Mouse (Mus musculus) megakaryocyte-erythroid progenitor cell, adult 5-6 weeks (primary cell): ENCODE results near the gene Ipo5. TPM values are rescaled to one million over a fixed set of nuclear protein-coding genes. Genes with fewer than 3 reads are reported as not detected.

Experiments
- ATAC-seq: replicated peaks from 2 replicates; pipeline ENCODE4 v1.8.0; 2016; ENCODE audit warnings: mild to moderate bottlenecking, inconsistent platforms; ENCODE audit not compliant: severe bottlenecking, poor library complexity, low FRiP score, low TSS enrichment
- total RNA-seq, 2 experiments: library from RNA; stranded (forward) in 1 of 2; stranded (reverse) in 1 of 2; fragments of 200-1000, 215-1000 nt in 1 of 2; fragments of >200 nt in 1 of 2; fragmentation: Nextera tagmentation in 1 of 2; gene quantifications; 2 replicates each; pipeline ENCODE4 v1.2.3; 2014 to 2017

Gene Ipo5
- total RNA-seq, 2 experiments from 2014 or later, result 130 to 242 TPM

DNA sequence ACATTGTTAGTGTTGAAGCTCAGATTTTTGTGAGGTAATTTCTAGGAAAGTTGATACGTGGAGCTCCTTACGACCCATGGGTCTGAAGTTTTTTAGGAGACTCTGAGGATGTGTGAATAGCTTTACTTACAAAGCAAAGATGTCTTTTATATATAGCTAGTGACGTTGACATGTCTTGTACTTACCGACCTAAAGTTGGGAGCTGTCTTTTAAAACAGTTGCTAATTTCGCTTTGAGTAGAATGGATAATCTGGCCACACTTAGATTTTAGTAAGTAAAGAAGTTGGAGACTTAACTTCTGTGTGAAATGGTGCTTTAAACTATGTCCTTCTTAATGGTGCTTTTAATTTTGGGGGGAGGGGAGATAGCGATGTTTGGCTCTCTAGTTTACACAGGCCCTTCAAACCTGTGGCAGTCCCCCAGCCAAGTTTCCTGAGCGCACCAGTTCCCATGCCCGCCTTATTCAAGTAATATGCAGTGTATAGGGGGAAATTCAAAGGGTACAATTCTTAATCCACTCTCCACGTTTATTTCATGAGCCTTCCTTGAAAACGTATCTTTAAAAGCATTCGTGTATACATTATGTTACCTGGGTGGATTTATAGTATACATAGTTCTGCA lies 1.2 kb downstream of the Ipo5 start:
- no peak for ATAC-seq

DNA sequence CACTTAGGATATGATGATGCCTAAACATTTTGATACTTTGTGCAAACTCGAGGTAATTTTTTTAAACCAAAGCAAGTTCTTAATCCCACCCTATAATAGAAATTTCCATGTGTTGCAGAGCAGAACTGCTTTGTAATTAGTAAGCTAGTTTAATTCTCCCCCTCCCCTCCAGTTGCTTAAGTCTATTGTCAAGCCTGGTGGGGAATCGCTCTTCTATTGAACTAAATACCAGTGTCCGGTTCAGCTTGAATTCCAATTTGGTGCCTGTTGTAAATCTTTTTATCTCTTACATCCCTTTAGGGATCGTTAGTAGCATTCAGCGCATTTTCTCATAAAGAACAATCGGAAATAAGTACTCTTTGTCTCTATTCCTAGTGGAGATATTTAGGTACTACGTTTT lies 1.9 kb downstream of the Ipo5 start:
- no peak for ATAC-seq

DNA sequence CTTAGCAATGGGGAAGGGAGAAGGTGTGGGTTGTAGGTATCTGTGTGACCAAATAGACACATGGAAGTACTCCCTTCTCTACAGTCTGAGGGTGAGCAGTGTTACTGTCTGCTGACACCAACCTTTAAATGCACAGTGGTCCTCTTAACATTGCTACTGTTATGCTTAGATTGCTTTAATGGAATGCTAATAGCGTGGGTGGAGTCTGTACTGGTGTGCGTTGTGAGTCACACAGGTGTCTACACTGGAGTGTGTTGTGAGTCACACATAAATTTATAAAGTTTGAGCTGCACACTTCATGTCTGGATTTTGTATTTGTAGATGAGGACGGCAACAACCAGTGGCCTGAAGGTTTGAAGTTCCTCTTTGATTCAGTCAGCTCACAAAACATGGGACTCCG lies 10.8 kb downstream of the Ipo5 start:
- no peak for ATAC-seq

DNA sequence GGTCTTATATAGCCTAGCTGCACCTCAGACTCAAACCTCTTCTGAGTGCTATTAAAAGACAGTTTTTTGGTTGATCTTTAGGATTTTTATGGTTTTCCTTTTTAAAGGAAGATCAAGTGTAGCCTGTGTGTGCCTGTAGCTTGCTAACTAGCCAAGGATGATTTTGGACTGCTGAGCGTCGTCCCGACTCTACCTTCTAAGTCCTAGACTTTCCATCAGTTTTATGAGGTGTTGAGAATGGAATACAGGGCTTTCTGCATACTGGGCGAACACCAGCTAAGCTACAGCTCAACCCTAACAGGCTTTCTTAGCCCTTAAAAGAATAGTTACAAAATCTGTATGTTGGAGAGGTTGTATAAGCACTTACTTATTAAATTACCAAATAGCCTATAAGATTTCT lies 13.0 kb downstream of the Ipo5 start:
- no peak for ATAC-seq

DNA sequence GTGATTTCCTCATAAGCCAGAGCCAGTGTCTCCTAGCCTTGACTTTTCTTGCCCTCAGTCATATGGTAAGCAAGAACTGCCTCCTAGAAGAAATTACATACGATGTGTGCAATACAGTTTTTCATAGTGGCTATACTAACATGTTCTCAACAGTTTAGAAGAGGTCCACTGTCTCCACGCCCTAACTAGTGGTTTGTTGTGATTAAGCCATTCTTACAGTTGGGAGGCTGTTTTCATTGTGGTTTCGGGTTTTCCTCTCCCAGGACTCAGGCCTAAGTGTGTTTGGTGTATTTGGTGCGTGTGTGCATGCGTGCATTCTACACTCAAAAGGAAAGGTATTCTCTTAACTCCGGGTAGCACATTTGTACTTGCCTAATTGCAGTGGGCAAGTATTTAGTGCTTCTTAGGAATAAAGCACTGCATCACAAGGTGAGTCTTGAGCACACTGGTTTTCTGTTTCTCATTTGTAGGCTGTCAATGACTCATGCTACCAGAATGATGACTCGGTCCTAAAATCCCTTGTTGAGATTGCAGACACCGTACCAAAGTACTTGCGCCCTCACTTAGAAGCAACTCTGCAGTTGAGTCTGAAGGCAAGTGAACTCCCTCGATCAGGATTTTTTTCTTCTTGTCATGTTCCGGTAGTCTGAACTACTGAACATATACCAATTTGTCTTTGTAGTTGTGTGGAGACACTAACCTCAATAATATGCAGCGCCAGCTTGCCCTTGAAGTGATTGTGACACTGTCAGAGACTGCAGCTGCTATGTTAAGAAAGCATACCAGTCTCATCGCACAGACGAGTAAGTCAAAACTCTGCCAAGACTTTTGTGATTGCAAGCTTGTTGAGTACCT lies 14.9 kb downstream of the Ipo5 start:
- no peak for ATAC-seq

DNA sequence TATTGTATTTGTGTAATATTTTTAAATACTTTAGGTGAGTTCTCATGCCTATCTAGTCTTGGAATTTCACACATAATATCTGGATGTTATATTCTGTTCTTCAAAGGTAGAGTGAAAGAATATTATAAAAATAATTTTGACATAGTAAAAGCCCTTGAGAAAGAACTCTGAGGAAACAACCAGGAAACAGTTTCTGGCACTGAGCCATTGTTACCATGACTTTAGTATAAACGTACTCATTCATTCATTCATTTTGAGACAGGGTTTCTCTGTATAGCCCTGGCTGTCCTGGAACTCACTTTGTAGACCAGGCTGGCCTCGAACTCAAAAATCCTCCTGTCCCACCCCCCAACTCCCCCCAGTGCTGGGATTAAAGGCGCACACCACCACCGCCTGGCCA lies 20.2 kb downstream of the Ipo5 start:
- no peak for ATAC-seq

DNA sequence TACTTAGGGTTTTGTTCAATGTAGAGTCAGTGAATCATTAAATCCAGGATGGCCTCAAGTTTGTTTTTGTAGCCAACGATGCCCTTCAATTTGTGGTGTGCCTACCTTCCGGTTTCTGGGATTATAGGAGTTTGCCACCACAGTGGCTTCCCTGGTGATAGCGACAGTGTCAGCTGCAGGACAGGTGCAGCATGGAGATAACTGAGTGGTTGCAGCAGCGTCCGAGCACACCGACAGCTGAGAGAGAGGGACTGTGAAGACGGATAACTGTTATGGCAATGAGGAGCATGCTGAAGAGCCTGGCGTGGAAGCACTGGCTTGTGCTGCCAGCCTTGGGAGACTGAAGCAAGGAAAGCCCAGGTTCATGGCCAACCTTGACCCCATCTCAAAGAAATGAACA lies 22.6 kb downstream of the Ipo5 start:
- ATAC-seq, result peak; percentile 52; the same call in 1 of the 2 replicates

DNA sequence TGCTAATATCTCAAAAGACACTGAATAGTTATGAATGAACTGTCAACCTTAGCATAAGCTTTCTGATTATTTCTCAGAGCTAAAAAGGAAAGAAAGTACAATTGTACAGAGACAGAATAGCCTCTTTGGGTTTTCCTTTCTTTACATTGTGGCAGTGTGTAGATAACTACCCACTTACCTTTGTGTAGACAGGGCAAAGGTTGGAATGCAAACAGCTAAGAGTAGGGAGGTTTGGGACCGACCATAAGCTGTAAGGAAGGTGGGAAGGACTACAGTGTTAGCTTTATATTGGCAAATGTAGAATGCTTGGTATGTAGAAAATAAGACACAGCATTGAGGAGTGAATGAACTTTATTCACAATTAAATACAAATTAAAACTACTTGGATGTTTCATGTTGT lies 26.1 kb downstream of the Ipo5 start:
- no peak for ATAC-seq

DNA sequence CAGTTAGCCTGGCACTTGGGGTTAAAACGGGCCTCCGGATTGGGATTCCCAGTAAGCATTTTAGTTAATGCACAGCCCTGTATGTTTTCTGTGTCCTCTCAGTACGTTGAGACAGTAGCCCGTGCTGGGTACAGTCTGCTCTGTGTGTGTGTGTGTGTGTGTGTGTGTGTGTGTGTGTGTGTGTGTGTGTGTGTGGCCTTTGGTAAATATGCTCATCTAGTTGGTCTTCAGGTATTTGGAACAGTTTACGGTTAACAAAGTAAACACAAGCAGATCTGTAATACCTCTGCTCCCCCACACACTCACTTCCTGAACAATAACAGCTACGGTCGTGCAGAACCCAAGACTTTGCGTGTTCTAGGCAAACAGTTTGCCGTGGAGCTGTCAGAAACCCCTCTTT lies 31.8 kb downstream of the Ipo5 start:
- no peak for ATAC-seq

DNA sequence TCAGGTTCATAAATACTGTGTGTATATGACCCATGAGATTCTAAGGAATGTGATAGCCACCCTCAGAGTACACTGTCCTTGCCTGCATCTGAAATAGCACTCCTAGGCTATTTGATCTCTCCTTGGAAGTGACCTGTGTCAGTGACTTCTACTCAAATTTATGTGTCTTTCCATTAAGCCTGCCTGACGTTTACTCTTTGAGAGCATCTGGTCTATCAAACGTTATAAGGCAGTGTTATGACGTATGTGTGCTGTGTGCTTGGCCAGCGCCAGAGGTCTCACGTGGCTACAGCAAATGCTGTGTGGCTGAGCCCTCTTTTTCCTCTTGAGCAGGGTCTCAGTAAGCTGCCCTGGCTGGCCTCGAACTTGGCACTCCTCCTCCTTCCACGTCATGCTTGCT lies 34.1 kb downstream of the Ipo5 start:
- no peak for ATAC-seq

DNA sequence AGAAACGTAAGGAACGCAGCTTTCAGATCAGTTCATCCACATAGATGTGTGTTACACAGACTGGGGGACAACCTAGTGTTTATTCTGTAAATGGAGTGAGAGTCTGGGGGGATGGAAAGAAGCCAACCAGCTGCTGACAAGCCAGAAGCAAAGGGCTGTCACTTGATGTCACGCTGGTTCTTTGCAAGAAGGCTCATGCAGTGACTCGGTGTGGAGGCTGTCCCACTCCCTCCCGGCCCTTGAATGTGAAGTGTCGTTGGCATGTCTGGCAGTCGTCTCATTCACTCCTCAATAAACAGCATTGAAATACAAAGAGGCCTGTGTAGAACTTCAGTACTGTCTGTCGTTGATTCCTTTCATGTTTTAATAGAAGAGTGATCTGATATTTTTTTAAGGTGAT lies 36.1 kb downstream of the Ipo5 start:
- no peak for ATAC-seq

DNA sequence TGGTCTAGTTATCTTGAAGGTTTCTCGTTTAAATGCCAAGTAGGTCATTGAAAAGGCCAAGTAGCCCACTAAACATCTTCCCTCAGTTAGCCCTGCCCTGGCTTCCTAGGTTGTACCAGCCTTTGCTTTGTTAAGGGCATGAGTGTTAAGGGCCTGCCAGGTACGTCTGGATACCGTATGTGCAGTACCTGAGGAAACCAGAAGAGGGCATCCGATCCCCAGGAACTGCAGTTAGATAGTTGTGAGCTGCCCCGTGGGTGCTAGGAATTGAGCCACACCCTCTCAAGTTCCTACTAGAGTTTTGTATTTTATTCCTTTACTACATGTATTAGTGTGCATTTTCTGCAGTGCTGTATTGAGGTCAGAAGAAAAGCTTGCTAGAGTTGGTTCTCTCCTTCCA lies 38.0 kb downstream of the Ipo5 start:
- ATAC-seq, result peak; percentile 51

DNA sequence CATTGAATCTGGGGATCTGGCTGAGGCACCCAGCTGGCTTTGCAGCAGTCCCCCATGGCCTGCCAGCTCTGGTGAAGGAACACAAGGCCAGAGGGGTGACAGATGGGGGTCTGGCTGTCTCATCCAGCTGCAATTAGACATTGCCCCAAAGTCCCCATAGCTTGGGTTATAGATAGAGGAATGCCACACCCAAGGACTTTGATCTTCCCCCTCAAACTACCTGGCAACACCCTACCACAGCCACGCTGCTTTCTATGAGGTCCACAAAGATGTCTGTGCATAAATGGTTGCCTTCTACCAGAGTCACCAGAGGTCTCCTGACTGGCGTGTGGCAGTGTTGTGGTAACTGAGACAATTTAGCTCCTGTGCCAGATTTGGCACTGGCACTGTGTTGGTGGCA lies 39.0 kb downstream of the Ipo5 start:
- peak; percentile 26; the same call in 1 of the 2 replicates for ATAC-seq

DNA sequence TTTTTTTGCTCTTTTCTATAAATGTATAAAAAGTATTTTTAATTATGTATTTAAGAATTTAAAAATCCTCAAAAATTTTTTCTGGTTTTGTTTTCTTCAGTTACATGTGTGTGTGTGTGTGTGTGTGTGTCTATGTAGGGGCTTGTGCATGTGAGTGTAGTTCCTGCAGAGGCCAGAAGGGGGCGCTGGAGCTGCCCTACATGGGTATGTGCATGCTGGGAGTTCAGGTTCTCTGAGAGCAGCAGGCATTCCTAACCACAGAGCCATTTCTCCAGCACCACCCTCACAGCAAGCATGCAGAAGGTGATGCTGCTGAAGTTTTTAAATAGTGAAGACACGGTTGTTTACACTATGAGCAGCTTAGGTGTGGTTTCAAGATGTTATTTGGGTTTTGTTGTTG lies 41.4 kb downstream of the Ipo5 start:
- no peak for ATAC-seq

DNA sequence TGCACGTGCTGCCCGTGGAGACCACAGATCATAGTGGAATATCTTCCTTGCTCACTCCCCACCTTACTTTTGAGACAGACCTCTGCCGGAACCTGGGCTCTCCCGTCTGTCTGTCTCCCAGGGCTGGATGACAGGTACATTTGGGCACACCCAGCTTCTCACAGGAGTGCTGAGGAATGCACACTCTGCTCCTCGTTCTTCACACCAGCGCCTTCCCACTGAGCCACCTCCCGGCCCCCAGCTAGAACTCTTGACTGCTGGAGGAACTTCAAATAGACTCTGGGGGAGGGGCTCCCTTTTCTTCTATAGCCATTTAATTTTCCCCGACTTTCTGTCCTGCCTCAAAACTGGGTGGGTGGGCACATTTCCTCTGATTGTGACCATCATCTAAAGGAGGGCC lies 49.5 kb downstream of the Ipo5 start:
- ATAC-seq, result no peak

DNA sequence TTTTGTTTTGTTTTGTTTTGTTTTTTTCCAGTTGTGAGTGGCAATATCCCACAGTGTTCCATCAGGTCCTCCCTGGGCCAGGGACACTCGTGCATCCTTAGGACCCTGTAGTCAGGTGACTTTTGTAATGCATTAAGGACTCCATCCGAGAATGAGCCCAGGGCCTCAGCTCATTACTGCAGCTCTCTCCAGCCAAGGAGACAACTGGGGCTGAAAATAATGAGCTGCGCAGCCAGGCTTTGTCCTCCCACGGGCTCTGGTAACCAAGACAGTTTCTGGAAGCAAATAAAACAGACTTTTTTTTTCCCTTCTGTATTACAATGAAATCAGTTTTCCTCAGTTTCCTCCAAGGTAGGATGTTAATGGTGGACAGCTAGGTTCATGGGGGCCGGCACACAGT lies 50.0 kb downstream of the Ipo5 start:
- no peak for ATAC-seq

DNA sequence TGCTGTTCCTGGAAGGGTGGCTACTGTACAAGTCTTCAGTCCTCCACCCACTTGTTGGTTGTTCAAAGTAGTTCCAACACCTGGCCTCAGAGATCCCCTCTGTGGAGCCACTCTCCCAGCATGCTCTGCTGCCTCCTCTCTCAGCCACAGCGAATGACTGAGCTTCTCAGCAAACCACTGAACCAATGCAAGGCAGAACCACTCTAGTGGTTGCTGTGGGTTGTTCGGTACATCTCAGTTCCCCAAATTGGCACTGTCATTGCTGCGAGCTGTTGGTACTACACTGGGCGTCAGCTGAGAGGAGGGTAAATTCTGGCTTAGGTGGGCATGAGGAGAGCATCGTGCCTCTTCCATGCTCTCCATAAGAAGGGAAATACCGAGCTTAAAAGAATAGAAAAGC lies 56.0 kb downstream of the Ipo5 start:
- ATAC-seq, result 0 out of 2 replicates have a peak, but pooled peaks have one; percentile 18

DNA sequence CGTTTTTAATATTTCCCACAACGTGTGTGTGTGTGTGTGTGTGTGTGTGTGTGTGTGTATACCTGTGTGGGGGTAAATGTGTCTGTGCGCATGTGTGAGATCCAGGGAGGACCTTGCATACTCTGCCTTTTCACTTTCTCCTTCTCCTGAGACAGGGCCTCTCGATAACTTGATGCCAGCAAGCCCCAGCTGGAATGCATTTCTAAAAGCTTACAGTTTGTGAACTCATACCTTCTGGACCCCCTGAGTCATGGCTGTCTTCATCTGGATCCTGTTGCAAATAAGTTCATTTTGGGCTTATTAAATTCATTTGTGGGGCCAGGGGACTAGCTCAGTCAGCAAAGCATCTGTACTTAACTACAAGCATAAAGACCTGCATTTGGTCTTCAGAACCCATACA lies 57.7 kb downstream of the Ipo5 start:
- no peak for ATAC-seq

DNA sequence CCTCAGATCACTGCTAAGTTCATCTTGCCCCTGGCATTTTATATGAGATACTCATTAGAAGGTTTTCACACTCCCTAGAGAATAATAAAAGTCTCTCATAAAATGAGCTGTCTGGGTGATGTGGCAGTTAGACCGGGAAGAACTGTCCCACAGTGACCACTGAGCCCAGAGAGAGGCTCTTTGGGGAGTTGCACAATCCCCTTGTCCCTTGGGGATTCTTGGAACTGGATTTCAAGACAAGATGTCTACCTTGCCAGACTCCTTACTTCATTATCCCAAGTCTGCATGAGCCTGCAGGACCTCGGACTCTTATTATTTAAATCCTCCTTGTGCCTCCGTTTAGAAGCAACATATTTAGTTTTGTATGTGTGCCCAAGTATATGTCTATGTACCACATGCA lies 58.6 kb downstream of the Ipo5 start:
- ATAC-seq, result no peak

DNA sequence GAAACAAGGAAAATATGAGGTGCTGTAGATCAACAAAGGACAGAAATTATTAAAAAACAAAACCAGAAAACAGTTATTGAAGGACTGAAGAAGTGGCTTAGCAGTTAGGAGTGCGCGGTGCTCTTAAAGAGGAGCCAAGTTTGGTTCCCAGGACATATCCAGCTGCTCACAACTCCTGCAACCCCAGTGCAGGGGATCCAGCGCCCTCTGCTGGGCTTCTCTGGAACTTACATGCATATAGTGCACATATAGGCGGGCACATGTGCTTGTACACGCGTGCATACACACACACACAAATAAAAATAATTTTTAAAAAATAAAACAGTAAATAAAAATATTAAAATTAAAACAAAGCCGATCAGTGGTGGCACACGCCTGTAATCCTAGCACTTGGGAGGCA lies 59.6 kb downstream of the Ipo5 start:
- no peak for ATAC-seq

DNA sequence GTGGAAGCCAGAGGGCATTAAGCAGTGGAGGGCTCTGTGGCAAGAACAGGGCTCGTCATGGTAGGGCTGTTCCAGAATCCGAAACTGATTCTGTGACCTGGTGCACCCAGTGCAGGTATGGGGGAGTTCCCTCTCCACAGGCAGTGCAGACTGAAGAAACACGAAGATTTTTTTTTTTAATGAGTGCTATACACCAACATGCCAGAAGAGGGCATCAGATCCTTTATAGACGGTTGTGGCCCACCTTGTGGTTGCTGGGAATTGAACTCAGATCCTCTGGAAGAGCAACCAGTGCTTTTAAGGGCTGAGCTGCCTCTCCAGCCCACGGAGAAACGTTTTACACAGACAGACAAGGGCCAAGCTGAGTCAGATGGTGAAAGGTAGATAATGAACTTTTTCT lies 60.3 kb downstream of the Ipo5 start:
- no peak for ATAC-seq
